Mouse (Mus musculus) monocyte, adult 5-6 weeks (primary cell): ENCODE measurements around the gene Dnmbp. TPM values are rescaled to one million over a fixed set of nuclear protein-coding genes. Genes with fewer than 3 reads are reported as not detected.

ENCODE experiments used
- ATAC-seq: fragments of 153-309, 156-312 bp; replicated peaks from 2 replicates; pipeline ENCODE4 v1.8.0; 2017; ENCODE audit warnings: mild to moderate bottlenecking; ENCODE audit not compliant: low TSS enrichment, insufficient number of reproducible peaks, severe bottlenecking, poor library complexity, low FRiP score
- total RNA-seq: library from RNA; stranded (forward); fragments of 200-1000, 200-491, 200-594 nt; gene quantifications from 3 replicates; pipeline ENCODE4 v1.2.3, GENCODE M21; 2017

The Dnmbp gene
- 8.7 to 12.2 TPM (median 9.3 TPM) in 3 replicates for total RNA-seq

DNA sequence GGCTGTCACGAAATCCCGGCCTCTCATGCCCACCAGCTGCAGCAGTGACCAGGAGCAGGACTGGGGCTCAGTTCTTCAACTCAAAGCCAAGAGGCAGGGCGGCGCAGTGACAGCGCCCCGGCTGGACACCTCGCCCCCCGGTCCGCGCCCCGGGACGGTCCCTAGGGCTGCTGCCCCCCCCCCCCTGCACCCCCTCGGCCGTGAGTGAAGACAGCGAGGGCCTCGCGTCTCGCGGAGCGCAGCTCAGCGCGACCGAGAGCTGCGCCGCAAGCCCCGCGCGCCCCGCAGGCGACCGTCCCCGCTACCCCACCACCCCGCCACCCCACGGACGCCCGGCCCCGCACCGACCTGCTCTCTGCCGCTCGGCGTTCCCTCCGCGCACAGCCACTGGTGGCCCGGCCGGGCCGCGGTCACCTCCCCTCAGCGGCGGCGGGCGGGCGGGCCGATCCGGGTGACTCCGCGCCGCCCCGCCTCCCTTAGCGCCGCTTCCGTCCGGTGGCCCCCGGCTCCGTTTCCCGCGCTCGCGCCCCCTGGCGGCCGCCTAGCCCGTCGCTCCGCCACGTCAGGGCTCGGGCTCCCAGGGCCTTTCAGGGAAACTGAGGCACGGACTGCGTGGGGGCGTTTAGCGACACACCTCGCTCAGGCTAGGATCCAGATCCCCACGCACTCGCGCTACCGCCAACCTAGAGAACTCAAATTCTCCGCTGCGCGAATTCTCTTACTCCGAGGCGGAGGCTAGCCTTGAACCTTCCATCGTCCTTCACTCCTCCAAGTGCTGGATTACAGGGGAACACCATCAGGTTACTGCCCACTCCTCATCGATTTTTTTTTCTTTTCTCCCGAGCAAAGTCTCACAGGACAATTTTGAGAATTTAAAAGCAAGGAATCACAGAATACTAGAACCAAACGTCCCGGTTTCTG, at the start of gene Dnmbp:
TSS of gene Dnmbp (minus strand) at position 423 of the 921 bp plus-strand sequence.
- peak; percentile 70 for ATAC-seq

DNA sequence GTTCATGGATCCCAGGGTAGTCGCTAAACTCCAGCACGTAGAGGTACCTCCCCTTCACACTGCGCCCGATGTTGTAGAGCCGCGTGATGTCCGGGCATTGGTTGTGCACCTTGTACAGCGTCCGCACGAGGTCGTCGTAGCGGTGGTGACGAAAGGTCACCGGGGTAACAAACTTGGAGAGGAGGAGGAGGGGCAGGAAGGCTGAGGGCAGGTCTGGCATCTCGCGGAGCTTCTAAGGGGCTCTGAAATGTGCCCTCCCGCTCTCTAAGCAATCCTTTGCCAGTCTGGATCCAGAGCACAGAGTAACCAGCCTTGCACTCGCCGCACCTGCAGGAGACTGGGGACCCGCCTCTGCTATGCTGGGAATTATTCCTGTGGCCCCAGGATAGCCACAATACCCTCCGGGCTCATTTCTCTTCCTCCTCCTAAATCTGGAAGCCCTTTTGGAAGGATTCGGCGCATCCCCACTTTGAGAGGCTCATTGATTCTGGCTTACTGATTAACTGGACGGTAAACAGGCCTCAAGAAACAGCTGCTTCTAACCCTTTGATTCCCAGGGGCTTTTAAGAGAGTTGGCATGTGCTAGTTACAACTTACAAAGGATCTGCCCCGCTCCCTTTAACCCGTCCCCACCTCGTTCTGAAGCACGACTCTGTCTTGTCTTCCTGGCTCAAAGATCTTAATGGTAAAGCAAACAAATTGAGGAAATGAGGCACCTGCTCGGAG, 46.2 kb upstream of the Dnmbp start, which contains the start of gene Cpn1:
TSS of gene Cpn1 (minus strand) at position 488 of the 726 bp plus-strand sequence.
- ATAC-seq = no peak

GRCm38 (mm10) chr19:43981992-43982391, 42.0 kb upstream of the Dnmbp start:
- no peak for ATAC-seq

DNA sequence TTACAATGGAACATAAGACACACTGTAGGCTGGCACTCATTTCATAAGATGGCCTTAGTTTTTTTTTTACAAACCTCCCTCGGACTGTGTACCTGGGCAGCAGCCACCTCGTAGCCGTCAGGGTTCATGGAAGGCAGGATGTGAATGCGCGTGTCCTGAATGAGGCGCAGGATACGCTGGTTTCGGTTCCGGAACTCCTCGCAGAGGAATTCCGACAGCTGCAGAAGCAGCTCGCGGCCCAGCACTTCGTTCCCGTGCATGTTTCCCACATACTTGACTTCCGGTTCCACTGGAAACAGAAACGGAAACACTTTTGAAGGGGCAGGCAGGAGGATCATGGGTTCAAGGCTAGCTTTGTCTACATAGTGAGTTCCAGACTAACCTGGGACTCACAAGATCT, 40.7 kb upstream of the Dnmbp start:
- no peak for ATAC-seq

- no peak for ATAC-seq
These were observed 37.8 kb upstream of the Dnmbp start for GRCm38 (mm10) chr19:43977799-43978198.

DNA sequence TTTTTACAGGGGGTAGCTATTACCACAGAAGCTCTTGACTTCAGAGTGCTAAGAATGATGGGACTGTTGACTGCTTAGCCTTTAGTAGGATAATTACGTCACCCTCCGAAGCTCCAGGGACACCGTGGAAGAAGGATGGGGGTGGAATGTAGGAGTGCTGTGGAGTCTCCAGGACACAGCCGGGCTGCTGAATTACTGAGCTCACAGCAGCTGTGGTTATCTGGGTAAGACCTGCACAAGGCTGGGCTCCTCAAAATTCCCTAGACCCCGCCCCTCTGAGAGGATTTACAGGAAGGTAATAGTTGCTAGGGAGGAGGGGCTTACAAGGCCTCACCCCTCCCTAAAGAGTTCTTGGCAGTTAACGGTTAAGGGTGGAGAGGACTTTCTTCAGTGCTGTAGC, 36.7 kb upstream of the Dnmbp start:
- no peak for ATAC-seq

DNA sequence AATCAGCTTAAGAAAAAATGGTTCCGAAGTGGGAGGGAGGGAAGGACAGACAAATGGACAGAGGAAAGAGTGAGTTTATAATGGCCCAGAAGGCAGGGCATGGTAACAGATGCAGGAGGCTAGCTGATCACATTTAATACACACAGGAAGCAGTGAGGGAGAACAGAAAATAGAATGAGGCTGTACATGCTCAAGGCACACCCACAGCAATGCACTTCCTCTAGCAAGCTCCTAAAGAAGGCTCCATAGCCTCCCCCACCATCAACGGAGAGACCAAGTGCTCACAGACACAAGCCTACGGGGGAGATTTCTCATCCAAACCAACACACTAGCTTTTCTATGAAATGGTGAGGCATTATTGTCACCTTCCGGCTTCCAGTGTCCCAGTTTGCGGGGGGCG, 34.2 kb upstream of the Dnmbp start:
- ATAC-seq = no peak

GRCm38 (mm10) chr19:43973711-43974110, 33.7 kb upstream of the Dnmbp start:
- no peak for ATAC-seq

- ATAC-seq = no peak
These were observed 32.1 kb upstream of the Dnmbp start for GRCm38 (mm10) chr19:43972129-43972528.

DNA sequence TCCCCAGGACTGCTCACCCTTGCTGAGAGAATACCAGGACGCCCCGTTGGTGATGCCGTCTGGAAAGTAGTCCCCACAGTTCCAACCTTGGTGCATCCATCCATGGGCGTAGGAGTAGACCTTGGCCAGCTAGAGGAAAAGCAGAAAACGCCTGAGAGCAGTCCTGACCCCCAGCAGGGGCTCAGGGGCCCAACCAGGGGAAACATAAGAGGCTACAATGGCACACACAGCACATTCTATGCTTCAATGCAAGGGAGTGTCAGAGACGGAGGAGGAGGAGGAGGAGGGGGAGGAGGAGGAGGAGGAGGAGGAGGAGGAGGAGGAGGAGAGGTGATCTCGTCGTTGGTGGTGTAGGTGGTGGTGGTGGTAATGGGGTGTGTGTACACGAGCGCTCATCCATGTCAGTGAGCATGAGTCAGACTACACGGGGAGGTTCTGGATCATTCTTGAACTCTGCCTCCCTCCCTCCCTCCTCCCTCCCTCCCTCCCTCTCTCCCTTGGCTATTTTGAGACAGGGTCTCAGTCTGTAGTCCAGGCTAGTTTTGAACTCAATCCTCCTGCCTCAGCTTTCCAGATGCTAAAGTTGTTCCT, 28.5 kb upstream of the Dnmbp start:
- no peak for ATAC-seq

DNA sequence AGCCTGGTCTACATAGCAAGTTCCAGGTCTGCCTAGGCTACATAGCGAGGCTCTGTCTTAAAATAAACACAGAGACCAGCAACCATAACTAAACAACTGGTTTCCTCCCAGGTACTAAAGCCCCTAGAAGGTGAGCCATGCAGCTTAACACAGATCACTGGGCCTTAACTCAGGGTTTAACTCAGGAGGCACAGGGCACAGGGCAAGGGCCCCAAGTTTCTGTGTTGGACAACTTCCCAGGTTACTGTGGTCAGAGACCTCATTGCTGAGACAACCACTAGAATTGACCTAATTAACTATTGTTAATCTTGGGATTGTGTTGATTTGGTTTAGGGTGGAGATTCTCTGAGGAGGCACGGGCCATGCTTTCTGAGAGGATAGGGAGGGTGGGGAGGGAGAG, 26.5 kb upstream of the Dnmbp start:
- ATAC-seq = no peak

DNA sequence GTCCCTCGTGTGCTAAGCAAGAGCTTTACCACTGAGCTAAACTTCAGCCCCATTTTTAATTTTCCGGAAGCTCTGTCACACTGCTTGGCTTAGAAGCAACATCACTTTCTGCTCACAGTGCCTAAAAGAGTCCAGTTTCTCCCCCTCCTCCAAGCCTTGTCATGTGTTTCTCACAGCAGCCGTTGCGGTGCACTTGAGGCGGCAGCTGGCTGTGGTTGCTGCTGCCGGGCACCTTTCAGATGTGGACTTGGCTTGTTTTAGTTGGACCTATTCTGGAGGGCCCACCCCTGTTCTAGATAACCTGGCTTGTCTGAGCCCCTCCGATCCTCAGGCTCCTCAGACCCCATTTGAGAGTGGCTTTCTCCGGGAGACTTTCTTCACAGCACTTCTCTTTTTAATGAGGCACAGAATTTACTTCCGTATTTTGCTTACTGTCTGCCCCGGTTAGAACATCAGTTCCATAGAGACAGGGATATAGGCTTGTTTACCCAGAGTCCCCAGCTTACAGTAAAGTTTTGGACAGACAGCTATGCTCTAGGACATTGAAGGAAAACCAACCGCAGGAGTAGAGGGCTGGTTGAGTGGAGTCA, 25.6 kb upstream of the Dnmbp start:
- peak; percentile 45; the same call in 1 of the 2 replicates for ATAC-seq

DNA sequence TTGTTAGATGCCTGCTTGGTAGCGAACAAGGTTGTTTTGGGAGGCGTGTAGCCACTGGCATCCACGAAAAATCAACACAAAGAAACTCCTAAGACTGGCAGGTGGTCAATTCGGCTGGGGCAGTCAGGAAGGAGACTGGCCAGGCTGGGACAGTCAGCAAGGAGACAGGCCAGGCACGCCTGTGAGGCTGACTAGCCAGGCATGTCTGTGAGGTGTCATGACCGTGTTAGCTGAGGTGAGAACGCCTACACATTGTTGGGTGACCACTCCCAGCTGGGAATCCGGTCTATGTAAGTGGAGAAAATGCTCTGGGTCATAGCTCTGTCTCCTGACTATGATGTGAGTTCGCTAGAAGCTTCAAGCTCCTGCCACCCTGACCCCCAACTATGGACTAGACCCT, 22.8 kb upstream of the Dnmbp start:
- ATAC-seq = no peak

DNA sequence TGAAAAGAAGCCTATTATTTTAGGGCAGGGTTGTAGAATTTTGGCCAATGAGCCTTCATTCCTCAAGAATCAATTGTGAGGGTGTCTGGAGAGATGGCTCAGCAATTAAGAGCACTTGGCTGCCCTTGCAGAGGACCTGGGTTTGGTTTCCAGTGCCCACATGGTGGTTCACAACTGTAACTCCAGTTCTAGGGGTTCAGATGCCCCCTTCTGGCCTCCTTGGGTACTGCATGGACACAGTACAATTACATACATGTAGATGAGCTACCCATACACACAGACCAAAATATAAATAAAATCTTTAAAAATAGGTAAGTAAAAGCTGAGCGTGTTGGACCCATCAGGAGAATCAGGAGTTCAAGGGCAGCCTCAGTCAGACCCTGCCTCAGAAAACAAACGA, 21.2 kb upstream of the Dnmbp start:
- no peak for ATAC-seq

GRCm38 (mm10) chr19:43960014-43960413, 20.0 kb upstream of the Dnmbp start:
- ATAC-seq = no peak

GRCm38 (mm10) chr19:43959162-43959561, 19.2 kb upstream of the Dnmbp start:
- peak; percentile 60 for ATAC-seq

DNA sequence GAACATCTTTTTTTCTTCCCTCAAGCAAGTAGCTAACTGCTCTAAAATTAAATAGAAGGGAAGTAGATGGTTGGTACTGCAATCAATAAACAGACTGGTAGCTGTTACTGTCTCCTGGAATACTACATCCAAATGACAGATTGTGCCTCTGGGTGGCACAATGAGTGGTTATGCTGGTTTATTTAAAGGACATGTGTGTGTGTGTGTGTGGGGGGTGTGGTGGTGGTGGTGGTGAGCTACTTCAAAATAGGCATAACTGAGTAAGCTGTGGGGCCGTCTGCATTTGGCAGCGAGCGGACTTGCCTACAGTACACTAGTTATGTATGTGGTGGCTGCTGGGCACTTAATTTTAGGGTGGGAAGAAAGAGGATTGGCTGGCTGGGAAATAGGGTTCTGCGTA, 17.9 kb upstream of the Dnmbp start:
- no peak for ATAC-seq

GRCm38 (mm10) chr19:43957402-43957801, 17.4 kb upstream of the Dnmbp start:
- ATAC-seq = no peak

- no peak for ATAC-seq
These were observed 15.3 kb upstream of the Dnmbp start for GRCm38 (mm10) chr19:43955266-43955665.
